In the genomic region with DNA sequence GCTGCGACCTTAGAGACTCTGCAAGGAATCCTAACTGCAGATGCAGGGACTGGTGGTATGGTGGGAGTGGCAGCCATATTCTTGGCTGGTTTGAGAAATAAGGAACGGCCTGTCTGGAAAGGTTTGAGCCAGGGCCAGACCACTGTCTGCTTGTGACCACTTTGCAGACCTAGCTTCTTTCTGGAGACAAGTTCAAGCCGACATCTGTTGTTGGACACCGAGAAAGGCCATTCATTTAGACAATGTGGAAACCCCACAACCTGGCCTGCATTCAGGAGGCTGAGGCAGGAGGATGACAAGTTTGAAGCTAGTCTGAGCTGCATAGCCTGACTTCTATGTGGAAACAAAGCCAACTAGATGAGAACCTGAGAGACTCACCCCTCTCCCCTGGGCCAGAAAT, we compare ENCODE assay signal across 8 mouse cellular contexts. TPM values are rescaled to one million over a fixed set of nuclear protein-coding genes. Genes with fewer than 3 reads are reported as not detected.
DNase-seq lines count a peak whose midpoint lies in the region; ATAC-seq lines count a peak whose summit lies in the region.

No protein-coding gene starts in this region.

- ATAC-seq in heart, embryonic 13.5 days (ENCODE audit: extremely low read depth, insufficient number of reproducible peaks, low FRiP score, low TSS enrichment) = no peak
- no peak for ATAC-seq in hindbrain, embryonic 13.5 days (ENCODE audit: low FRiP score)
- ATAC-seq in midbrain, embryonic 12.5 days (ENCODE audit: low FRiP score, low read depth) = no peak
- ATAC-seq in monocyte, adult 5-6 weeks (replicated peaks; ENCODE audit: insufficient number of reproducible peaks, low FRiP score, low TSS enrichment, poor library complexity, severe bottlenecking) = no peak

- H3K9me3 ChIP-seq in heart, embryonic 13.5 days = no peaks in the 10 kb centered on the region
- H3K9me3 ChIP-seq in hindbrain, embryonic 13.5 days = no peaks in the 10 kb centered on the region
- no peaks in the 10 kb centered on the region for H3K9me3 ChIP-seq in midbrain, embryonic 12.5 days

- WGBS in heart, embryonic 13.5 days = 82% methylated on average over 4 of the region's 4 CpGs
- 79% methylated on average over 4 of the region's 4 CpGs for WGBS in hindbrain, embryonic 13.5 days
- WGBS in midbrain, embryonic 12.5 days = 84% methylated on average over 4 of the region's 4 CpGs

- H3K4me1 ChIP-seq in heart, embryonic 13.5 days = peaks cover 35% of the 10 kb centered on the region
- H3K4me1 ChIP-seq in hindbrain, embryonic 13.5 days (replicated peaks) = peaks cover 45% of the 10 kb centered on the region
- H3K4me1 ChIP-seq in midbrain, embryonic 12.5 days = peaks cover 49% of the 10 kb centered on the region

- peak overlapping the region; percentile 62; the same call in 1 of the 2 replicates for H3K4me3 ChIP-seq in heart, embryonic 13.5 days
- peak overlapping the region; percentile 60; the same call in 1 of the 2 replicates for H3K4me3 ChIP-seq in hindbrain, embryonic 13.5 days
- H3K4me3 ChIP-seq in midbrain, embryonic 12.5 days = peak overlapping the region; percentile 62

- peak overlapping the region; percentile 74 for H3K9ac ChIP-seq in heart, embryonic 13.5 days
- peak overlapping the region; percentile 61; the same call in 1 of the 2 replicates for H3K9ac ChIP-seq in hindbrain, embryonic 13.5 days
- no peak overlapping the region for H3K9ac ChIP-seq in midbrain, embryonic 12.5 days (replicated peaks)

- peak overlapping the region; percentile 83 for H3K27ac ChIP-seq in heart, embryonic 13.5 days (replicated peaks)
- H3K27ac ChIP-seq in hindbrain, embryonic 13.5 days = peak overlapping the region; percentile 89
- H3K27ac ChIP-seq in midbrain, embryonic 12.5 days (replicated peaks) = peak overlapping the region; percentile 94

- DNase-seq in heart, adult 8-10 months (ENCODE audit: low spot score) = no peak
- peak; percentile 44 for DNase-seq in NIH3T3 (ENCODE audit: low read depth)
- no peak for DNase-seq in MN1 (ENCODE audit: low spot score)
- DNase-seq in retina, embryonic 14.5 days (ENCODE audit: low spot score) = no peak

- no peaks in the 10 kb centered on the region for H3K36me3 ChIP-seq in heart, embryonic 13.5 days
- H3K36me3 ChIP-seq in hindbrain, embryonic 13.5 days = no peaks in the 10 kb centered on the region
- H3K36me3 ChIP-seq in midbrain, embryonic 12.5 days = no peaks in the 10 kb centered on the region

- H3K4me2 ChIP-seq in heart, embryonic 13.5 days = peak overlapping the region; percentile 76
- H3K4me2 ChIP-seq in hindbrain, embryonic 13.5 days = peak overlapping the region; percentile 63
- H3K4me2 ChIP-seq in midbrain, embryonic 12.5 days (replicated peaks) = peak overlapping the region; percentile 76

- H3K27me3 ChIP-seq in heart, embryonic 13.5 days (replicated peaks) = 0 out of 2 replicates have a peak, but pooled peaks cover 2% of the 10 kb centered on the region
- no peaks in the 10 kb centered on the region for H3K27me3 ChIP-seq in hindbrain, embryonic 13.5 days
- H3K27me3 ChIP-seq in midbrain, embryonic 12.5 days = no peaks in the 10 kb centered on the region

RNA-seq across cellular contexts. Expression of a gene that starts 1.1 kb away (rescaled TPM):
- polyA plus RNA-seq in heart, embryonic 13.5 days (2015; fragmentation: Nextera tagmentation; extraction: Ambion mirVana) = 1.8 and 1.9 TPM in 2 replicates
- 1 to 10 TPM; 2.7 to 3.9 (median 3.6) TPM for total RNA-seq in heart, adult 8-10 months (2022)
- polyA plus RNA-seq in hindbrain, embryonic 13.5 days (2015; fragmentation: Nextera tagmentation; extraction: Ambion mirVana) = 3.2 and 3.4 TPM in 2 replicates
- polyA plus RNA-seq in midbrain, embryonic 12.5 days (2016; fragmentation: Nextera tagmentation; extraction: Ambion mirVana) = 6.0 and 7.8 TPM in 2 replicates
- 72.0 to 89.0 TPM (median 88.0 TPM) in 3 replicates for total RNA-seq in monocyte, adult 5-6 weeks (2017)

RNA-seq across cellular contexts. Expression of a gene that starts 50.1 kb away (rescaled TPM):
- polyA plus RNA-seq in heart, embryonic 13.5 days (2015; fragmentation: Nextera tagmentation; extraction: Ambion mirVana) = not detected in 2 replicates
- total RNA-seq in heart, adult 8-10 months (2022) = not detected
- 0.40 and 0.58 TPM in 2 replicates for polyA plus RNA-seq in hindbrain, embryonic 13.5 days (2015; fragmentation: Nextera tagmentation; extraction: Ambion mirVana)
- 0.21 TPM in 1 of 2 replicates, not detected in the other for polyA plus RNA-seq in midbrain, embryonic 12.5 days (2016; fragmentation: Nextera tagmentation; extraction: Ambion mirVana)
- not detected in 3 replicates for total RNA-seq in monocyte, adult 5-6 weeks (2017)

RNA-seq across cellular contexts. Expression of a gene that starts 60.0 kb away (rescaled TPM):
- polyA plus RNA-seq in heart, embryonic 13.5 days (2015; fragmentation: Nextera tagmentation; extraction: Ambion mirVana) = not detected in 2 replicates
- not detected for total RNA-seq in heart, adult 8-10 months (2022)
- 0.87 and 1.3 TPM in 2 replicates for polyA plus RNA-seq in hindbrain, embryonic 13.5 days (2015; fragmentation: Nextera tagmentation; extraction: Ambion mirVana)
- polyA plus RNA-seq in midbrain, embryonic 12.5 days (2016; fragmentation: Nextera tagmentation; extraction: Ambion mirVana) = not detected in 2 replicates
- total RNA-seq in monocyte, adult 5-6 weeks (2017) = not detected in 3 replicates
